Mouse (Mus musculus) embryonic fibroblast, embryonic 13.5 days (primary cell): Measurements from ENCODE around the gene Akt3.

Experiments
- CTCF ChIP-seq: IDR thresholded peaks from 2 replicates; pipeline ENCODE4 v1.5.1; 2011; ENCODE audit warnings: mild to moderate bottlenecking, control low read depth, low read length, moderate library complexity, borderline replicate concordance; ENCODE audit not compliant: insufficient read depth
- POLR2A ChIP-seq: IDR thresholded peaks from 2 replicates; pipeline ENCODE4 v1.6.1; 2011; ENCODE audit warnings: low read depth, mild to moderate bottlenecking, control low read depth, low read length, moderate library complexity

GRCm38 (mm10) chr1:177267645-177268044 is 9.6 kb upstream of the Akt3 start:
- TF ChIP-seq POLR2A, result no peak
- TF ChIP-seq CTCF, result no peak
